Mouse (Mus musculus): ENCODE data around the gene Pafah1b1. TPM values are rescaled to one million over a fixed set of nuclear protein-coding genes. Genes with fewer than 3 reads are reported as not detected.

The Pafah1b1 gene
- polyA plus RNA-seq, 1 experiment, result 190 TPM

- H3K27ac ChIP-seq (ENCODE audit: insufficient read depth, low read length), result no peak overlapping the region
- no peak for TF ChIP-seq CTCF (IDR thresholded peaks at IDR 0.05; ENCODE audit: borderline replicate concordance, insufficient read depth, low read depth, low read length)
- no peak for TF ChIP-seq POLR2A (IDR thresholded peaks at IDR 0.05; ENCODE audit: borderline replicate concordance, insufficient read depth, low read length)
- H3K27me3 ChIP-seq (ENCODE audit: control insufficient read depth, insufficient read depth, low read length), result no peaks in the 10 kb centered on the region
- DNase-seq, result peak in 1 of 2 experiments; percentile 17
- WGBS, result 79% methylated on average over 10 of the region's 10 CpGs
- no peak overlapping the region for H3K4me3 ChIP-seq (replicated peaks; ENCODE audit: insufficient read depth, low read depth, low read length)
- H3K4me1 ChIP-seq (ENCODE audit: control insufficient read depth, insufficient read depth, low read length), result no peaks in the 10 kb centered on the region
Observed at GRCm38 (mm10) chr11:74763960-74764625, 39.6 kb upstream of the Pafah1b1 start.

GRCm38 (mm10) chr11:74761011-74761705 is 36.7 kb upstream of the Pafah1b1 start:
- H3K4me1 ChIP-seq (ENCODE audit: control insufficient read depth, insufficient read depth, low read length), result no peaks in the 10 kb centered on the region
- no peak for DNase-seq
- TF ChIP-seq POLR2A (IDR thresholded peaks at IDR 0.05; ENCODE audit: borderline replicate concordance, insufficient read depth, low read length), result no peak
- no peak for TF ChIP-seq CTCF (IDR thresholded peaks at IDR 0.05; ENCODE audit: borderline replicate concordance, insufficient read depth, low read depth, low read length)
- H3K4me3 ChIP-seq (replicated peaks; ENCODE audit: insufficient read depth, low read depth, low read length), result no peak overlapping the region
- 76% methylated on average over 12 of the region's 12 CpGs for WGBS
- no peaks in the 10 kb centered on the region for H3K27me3 ChIP-seq (ENCODE audit: control insufficient read depth, insufficient read depth, low read length)
- H3K27ac ChIP-seq (ENCODE audit: insufficient read depth, low read length), result no peak overlapping the region

GRCm38 (mm10) chr11:74756631-74757030 is 32.2 kb upstream of the Pafah1b1 start:
- no peak overlapping the region for H3K4me3 ChIP-seq (replicated peaks; ENCODE audit: insufficient read depth, low read depth, low read length)

GRCm38 (mm10) chr11:74751352-74752066 is 27.0 kb upstream of the Pafah1b1 start:
- peak in 1 of 2 experiments; percentile 14 for DNase-seq

More at GRCm38 (mm10) chr11:74756631-74757030, 32.2 kb upstream of the Pafah1b1 start:
- DNase-seq, result no peak
- Histone ChIP-seq H3K27me3 (ENCODE audit: control insufficient read depth, insufficient read depth, low read length) (no peaks in the 10 kb centered on the region), H3K27ac (ENCODE audit: insufficient read depth, low read length) (no peak overlapping the region), H3K4me1 (ENCODE audit: control insufficient read depth, insufficient read depth, low read length) (no peaks in the 10 kb centered on the region)
- TF ChIP-seq POLR2A (IDR thresholded peaks at IDR 0.05; ENCODE audit: borderline replicate concordance, insufficient read depth, low read length) (no peak), CTCF (IDR thresholded peaks at IDR 0.05; ENCODE audit: borderline replicate concordance, insufficient read depth, low read depth, low read length) (no peak)
- WGBS, result 80% methylated on average over 2 of the region's 2 CpGs

GRCm38 (mm10) chr11:74750662-74751351 is 26.3 kb upstream of the Pafah1b1 start:
- Histone ChIP-seq H3K27ac (ENCODE audit: insufficient read depth, low read length) (peak overlapping the region; percentile 47; the same call in 1 of the 2 replicates), H3K4me1 (ENCODE audit: control insufficient read depth, insufficient read depth, low read length) (no peaks in the 10 kb centered on the region)
- WGBS, result 88% methylated on average over 7 of the region's 7 CpGs

More at GRCm38 (mm10) chr11:74751352-74752066, 27.0 kb upstream of the Pafah1b1 start:
- TF ChIP-seq CTCF (IDR thresholded peaks at IDR 0.05; ENCODE audit: borderline replicate concordance, insufficient read depth, low read depth, low read length), result no peak
- no peak for TF ChIP-seq POLR2A (IDR thresholded peaks at IDR 0.05; ENCODE audit: borderline replicate concordance, insufficient read depth, low read length)
- no peak overlapping the region for H3K4me3 ChIP-seq (replicated peaks; ENCODE audit: insufficient read depth, low read depth, low read length)
- no peaks in the 10 kb centered on the region for H3K27me3 ChIP-seq (ENCODE audit: control insufficient read depth, insufficient read depth, low read length)
- WGBS, result 53% methylated on average over 9 of the region's 9 CpGs
- peak overlapping the region; percentile 47; the same call in 1 of the 2 replicates for H3K27ac ChIP-seq (ENCODE audit: insufficient read depth, low read length)
- no peaks in the 10 kb centered on the region for H3K4me1 ChIP-seq (ENCODE audit: control insufficient read depth, insufficient read depth, low read length)

GRCm38 (mm10) chr11:74749241-74749640 is 24.8 kb upstream of the Pafah1b1 start:
- Histone ChIP-seq H3K27ac (ENCODE audit: insufficient read depth, low read length) (no peak overlapping the region), H3K4me1 (ENCODE audit: control insufficient read depth, insufficient read depth, low read length) (no peaks in the 10 kb centered on the region), H3K27me3 (ENCODE audit: control insufficient read depth, insufficient read depth, low read length) (no peaks in the 10 kb centered on the region), H3K4me3 (replicated peaks; ENCODE audit: insufficient read depth, low read depth, low read length) (no peak overlapping the region)
- no peak for DNase-seq
- TF ChIP-seq POLR2A (IDR thresholded peaks at IDR 0.05; ENCODE audit: borderline replicate concordance, insufficient read depth, low read length), result no peak
- TF ChIP-seq CTCF (IDR thresholded peaks at IDR 0.05; ENCODE audit: borderline replicate concordance, insufficient read depth, low read depth, low read length), result no peak
- WGBS, result 94% methylated on average over 13 of the region's 13 CpGs

More at GRCm38 (mm10) chr11:74750662-74751351, 26.3 kb upstream of the Pafah1b1 start:
- Histone ChIP-seq H3K4me3 (replicated peaks; ENCODE audit: insufficient read depth, low read depth, low read length) (no peak overlapping the region), H3K27me3 (ENCODE audit: control insufficient read depth, insufficient read depth, low read length) (no peaks in the 10 kb centered on the region)
- TF ChIP-seq POLR2A (IDR thresholded peaks at IDR 0.05; ENCODE audit: borderline replicate concordance, insufficient read depth, low read length) (no peak), CTCF (IDR thresholded peaks at IDR 0.05; ENCODE audit: borderline replicate concordance, insufficient read depth, low read depth, low read length) (no peak)
- no peak for DNase-seq

GRCm38 (mm10) chr11:74748022-74748421 is 23.6 kb upstream of the Pafah1b1 start:
- Histone ChIP-seq H3K27ac (ENCODE audit: insufficient read depth, low read length) (no peak overlapping the region), H3K4me1 (ENCODE audit: control insufficient read depth, insufficient read depth, low read length) (no peaks in the 10 kb centered on the region), H3K27me3 (ENCODE audit: control insufficient read depth, insufficient read depth, low read length) (no peaks in the 10 kb centered on the region), H3K4me3 (replicated peaks; ENCODE audit: insufficient read depth, low read depth, low read length) (no peak overlapping the region)
- DNase-seq, result no peak
- WGBS, result 68% methylated on average over 4 of the region's 4 CpGs
- TF ChIP-seq POLR2A (IDR thresholded peaks at IDR 0.05; ENCODE audit: borderline replicate concordance, insufficient read depth, low read length), result no peak
- TF ChIP-seq CTCF (IDR thresholded peaks at IDR 0.05; ENCODE audit: borderline replicate concordance, insufficient read depth, low read depth, low read length), result no peak

Data from cerebellum, adult 2 months (tissue).